Mouse (Mus musculus) embryo, embryonic 9.5 days (tissue): ENCODE measurements at regions not wholly inside any gene's neighbourhood (a gene's known extent, or its start where the extent isn't known, plus 50 kb on each side); places are given as distances from the start of the nearest gene placed in this dataset.

Source experiments
- DNase-seq: peaks from one replicate; pipeline ENCODE4 v3.0.0-alpha.2; 2017; ENCODE audit errors: extremely low spot score

GRCm38 (mm10) chr12:92645006-92645624 lies 796.2 kb upstream of the Sel1l start:
- no peak for DNase-seq

DNA sequence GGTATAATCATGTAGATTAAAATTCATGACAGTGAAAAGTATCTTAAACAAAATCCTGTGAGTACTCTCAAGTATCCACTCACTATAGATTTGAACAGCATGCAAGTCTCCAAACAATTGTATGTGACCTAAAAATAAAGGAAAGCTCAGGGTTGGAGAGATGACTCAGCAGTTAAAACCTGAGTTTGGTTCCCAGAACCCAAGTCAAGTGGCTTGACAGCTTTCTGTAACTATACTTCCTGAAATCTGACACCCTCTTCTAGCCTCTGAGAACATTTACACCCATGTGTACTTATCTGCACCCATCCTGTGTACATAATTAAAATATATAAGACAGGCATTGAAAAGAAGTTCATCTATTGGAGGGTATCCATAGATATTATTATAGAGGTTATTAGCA lies 770.2 kb upstream of the Sel1l start:
- DNase-seq, result no peak

DNA sequence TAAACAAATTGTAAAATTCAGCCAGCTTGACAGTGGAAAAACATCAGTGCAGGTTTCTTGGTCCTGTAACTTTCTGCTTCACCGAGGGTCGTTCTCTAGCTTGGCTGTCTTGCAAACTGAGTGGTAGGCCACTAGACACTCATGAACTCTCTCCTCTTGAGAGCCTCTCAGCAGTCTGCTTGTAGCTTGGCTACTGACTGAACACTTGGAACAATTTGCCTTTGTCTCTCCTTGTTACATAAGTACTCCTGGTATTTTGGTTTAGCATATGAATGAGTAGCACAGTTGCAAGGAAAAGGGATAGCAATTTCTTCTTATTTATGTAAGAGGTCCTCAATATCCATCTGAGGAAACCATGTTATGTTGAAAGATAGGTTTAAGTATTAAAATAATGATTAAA lies 769.6 kb upstream of the Sel1l start:
- DNase-seq, result no peak

GRCm38 (mm10) chr12:92601673-92602072 lies 752.7 kb upstream of the Sel1l start:
- DNase-seq, result no peak

GRCm38 (mm10) chr12:92589725-92590124 lies 740.8 kb upstream of the Sel1l start:
- DNase-seq, result no peak

- DNase-seq, result no peak
Observed at GRCm38 (mm10) chr12:92589305-92589704, 740.3 kb upstream of the Sel1l start.

- DNase-seq, result no peak
Observed at GRCm38 (mm10) chr12:92578596-92578995, 729.6 kb upstream of the Sel1l start.
